Mouse (Mus musculus) brain, embryonic 14.5 days (tissue): ENCODE data around the gene 4930432M17Rik. TPM values are rescaled to one million over a fixed set of nuclear protein-coding genes. Genes with fewer than 3 reads are reported as not detected.

ENCODE experiments used
- DNase-seq: peaks from one replicate; pipeline ENCODE4 v3.0.0-alpha.2; 2011; ENCODE audit warnings: low read depth
- CTCF ChIP-seq: fragments of 200-500 bp; IDR thresholded peaks from 2 replicates; pipeline ENCODE4 v1.5.1; 2012; ENCODE audit warnings: inconsistent platforms, mild to moderate bottlenecking, moderate library complexity, borderline replicate concordance; ENCODE audit not compliant: insufficient read depth, insufficient read length; ENCODE audit errors: extremely low read depth
- POLR2A ChIP-seq: fragments of 200-500 bp; IDR thresholded peaks from 2 replicates; pipeline ENCODE4 v1.6.1; 2012; ENCODE audit warnings: mild to moderate bottlenecking, inconsistent platforms, borderline replicate concordance; ENCODE audit not compliant: poor library complexity, insufficient read depth, insufficient read length, severe bottlenecking; ENCODE audit errors: extremely low read depth
- polyA plus RNA-seq: library from polyadenylated mRNA; depleted of rRNA; stranded (reverse); fragments of >200 nt; gene quantifications from 2 replicates; pipeline ENCODE4 v1.2.3, GENCODE M21; 2012; rRNA removed

The 4930432M17Rik gene
- polyA plus RNA-seq, result not detected in 2 replicates

GRCm38 (mm10) chr3:121670462-121670861 is at the start of gene 4930432M17Rik:
4930432M17Rik (plus strand) TSS chr3:121670762.
- DNase-seq, result no peak
- no peak for TF ChIP-seq POLR2A
- no peak for TF ChIP-seq CTCF

DNA sequence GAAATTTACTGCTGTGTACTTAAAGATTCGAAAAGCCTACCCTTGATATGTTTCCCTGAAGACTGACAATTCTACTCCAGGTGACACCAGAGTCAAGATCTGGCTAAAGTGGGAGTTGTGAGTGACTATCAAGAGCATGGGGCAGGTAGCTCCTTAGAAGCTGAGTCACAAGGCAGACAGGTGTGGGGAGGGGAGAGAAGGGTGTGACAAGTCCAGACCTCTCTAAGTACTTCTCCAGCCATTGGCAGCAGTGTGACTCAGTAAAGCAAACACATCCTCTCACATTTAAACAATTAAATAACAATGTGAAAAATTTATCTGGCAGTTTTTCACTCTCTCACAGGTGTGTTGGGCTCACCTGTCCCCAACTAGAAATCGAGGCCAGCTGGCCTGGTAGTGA is 44.9 kb upstream of the 4930432M17Rik start:
- no peak for TF ChIP-seq CTCF
- no peak for TF ChIP-seq POLR2A
- DNase-seq, result no peak

DNA sequence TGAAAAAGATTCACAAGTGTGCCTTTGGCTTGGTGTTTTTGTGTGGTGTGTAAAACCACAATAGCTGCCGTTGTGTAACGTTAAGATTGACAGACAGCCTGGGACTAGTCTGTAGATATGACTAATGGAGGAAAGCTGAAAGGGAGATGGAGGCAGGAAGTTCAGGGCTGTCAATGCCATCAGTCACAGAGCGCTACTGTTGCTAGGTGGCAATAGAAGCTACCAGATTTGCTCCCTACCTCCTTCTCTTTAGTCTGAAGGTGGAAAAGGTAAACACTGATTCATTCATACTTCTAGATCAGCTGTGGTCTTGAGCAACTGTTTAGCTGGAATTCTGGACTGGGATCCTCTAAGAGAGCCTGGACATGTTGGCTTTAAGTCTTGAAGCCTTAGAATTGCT is 44.3 kb upstream of the 4930432M17Rik start:
- TF ChIP-seq CTCF (no peak), POLR2A (no peak)
- DNase-seq, result no peak

DNA sequence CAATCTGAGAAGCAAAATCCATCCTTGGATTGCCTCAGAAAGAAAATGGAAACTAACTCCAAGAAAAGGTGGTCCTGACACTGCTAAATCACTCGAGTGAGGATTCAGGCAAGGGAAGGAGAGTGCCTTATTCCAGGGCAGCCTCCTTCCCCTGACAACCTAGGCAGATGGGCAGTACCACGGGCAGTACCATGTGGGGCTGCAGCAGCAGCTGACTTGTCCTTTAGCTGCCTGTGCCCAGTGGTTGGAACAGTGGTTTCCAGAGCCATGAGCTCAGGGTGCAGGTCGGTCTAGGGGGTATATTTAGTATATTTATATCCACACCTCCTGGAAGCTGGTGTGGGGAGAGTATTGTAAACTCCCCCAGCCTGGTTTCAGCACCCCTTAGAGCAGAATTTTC is 42.3 kb upstream of the 4930432M17Rik start:
- DNase-seq, result no peak
- TF ChIP-seq CTCF (no peak), POLR2A (no peak)

- no peak for DNase-seq
These were observed 39.9 kb upstream of the 4930432M17Rik start for GRCm38 (mm10) chr3:121630626-121631025.

DNA sequence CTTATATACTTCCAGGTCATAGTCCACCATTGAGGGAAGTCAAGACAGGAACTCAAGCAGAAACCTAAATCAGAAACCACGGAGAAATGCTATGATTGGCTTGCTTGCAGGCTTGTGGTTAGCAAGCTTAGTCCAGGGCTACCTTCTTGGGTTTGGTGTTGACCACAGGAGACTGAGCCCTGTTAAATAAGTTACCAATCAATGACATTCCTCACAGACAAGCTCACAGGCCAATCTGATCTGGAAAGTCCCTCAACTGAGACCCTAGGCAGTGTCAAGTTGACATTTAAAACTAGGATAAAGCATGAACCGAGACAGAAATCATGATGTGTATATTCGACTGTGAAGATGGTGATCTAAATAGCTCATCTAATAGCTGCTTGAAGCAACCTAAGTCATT is 35.6 kb upstream of the 4930432M17Rik start:
- TF ChIP-seq CTCF (no peak), POLR2A (no peak)
- no peak for DNase-seq

More at GRCm38 (mm10) chr3:121630626-121631025, 39.9 kb upstream of the 4930432M17Rik start:
- TF ChIP-seq CTCF (no peak), POLR2A (no peak)

- TF ChIP-seq POLR2A, result no peak
- TF ChIP-seq CTCF, result no peak
- DNase-seq, result peak; percentile 19
These were observed 35.1 kb upstream of the 4930432M17Rik start for GRCm38 (mm10) chr3:121635505-121635904.

DNA sequence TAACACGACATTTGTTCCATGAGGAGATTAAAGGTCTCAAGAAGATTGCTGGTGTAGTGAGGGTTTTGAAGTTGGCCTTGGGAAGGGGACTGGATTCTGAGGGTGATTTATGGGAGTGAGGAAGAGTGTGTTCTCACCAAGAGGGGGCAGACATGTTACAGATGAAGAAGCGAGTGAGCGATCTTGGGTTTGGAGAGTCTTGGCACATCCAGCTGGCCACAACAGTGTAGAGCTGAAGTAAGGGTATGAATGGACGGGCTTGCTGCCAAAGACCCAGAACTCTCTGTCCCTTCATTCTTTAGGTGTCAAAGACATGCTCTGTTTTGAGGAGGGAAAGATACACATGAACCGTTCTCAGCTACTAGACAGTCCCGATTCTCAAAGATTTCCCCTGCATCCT is 34.2 kb upstream of the 4930432M17Rik start:
- peak; percentile 84 for DNase-seq
- TF ChIP-seq CTCF, result peak; percentile 42; the same call in 1 of the 2 replicates
- TF ChIP-seq POLR2A, result no peak

- TF ChIP-seq POLR2A (no peak), CTCF (no peak)
- no peak for DNase-seq
These were observed 33.8 kb upstream of the 4930432M17Rik start for GRCm38 (mm10) chr3:121636748-121637147.

GRCm38 (mm10) chr3:121637792-121638191 is 32.8 kb upstream of the 4930432M17Rik start:
- DNase-seq, result no peak
- TF ChIP-seq CTCF, result no peak
- TF ChIP-seq POLR2A, result no peak

DNA sequence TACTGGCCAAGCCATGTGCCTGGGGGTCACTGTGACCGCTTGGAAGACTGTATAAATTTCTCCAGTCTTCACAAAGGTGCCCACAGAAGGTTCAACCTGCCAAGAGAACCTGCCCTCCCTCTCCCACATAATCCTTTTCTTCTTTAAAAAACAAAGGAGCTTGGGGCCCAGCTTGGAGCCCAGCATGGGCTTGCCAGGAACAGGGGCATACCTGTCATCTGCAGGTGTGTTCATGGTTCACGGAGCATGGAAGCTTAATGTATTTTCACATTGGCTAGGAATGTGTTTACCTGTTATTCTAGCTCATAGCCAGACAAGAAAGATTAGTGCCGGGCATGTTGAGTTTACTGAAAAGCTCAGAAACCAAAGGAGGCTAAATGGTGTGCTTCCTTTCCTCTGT is 32.3 kb upstream of the 4930432M17Rik start:
- TF ChIP-seq CTCF (no peak), POLR2A (no peak)
- DNase-seq, result no peak

DNA sequence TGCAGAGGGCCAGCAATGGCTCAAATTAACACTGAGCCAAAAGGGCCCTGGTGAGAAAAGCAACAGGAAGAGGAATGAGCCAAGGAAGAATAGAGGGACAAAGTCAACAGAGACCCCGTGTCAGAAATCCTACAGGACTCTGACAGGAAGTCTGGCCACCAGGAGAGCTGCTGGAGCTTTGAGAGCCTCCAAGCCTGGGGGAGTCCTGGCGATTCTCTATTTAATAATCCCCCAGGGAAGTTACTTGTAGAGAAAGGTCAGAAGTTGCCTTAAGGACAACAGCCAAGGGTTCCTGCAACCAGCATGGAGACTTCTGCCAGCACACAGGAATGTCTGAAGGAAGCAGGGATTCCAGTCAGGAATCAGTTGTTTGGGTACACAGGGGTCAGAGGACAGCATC is 30.0 kb upstream of the 4930432M17Rik start:
- TF ChIP-seq POLR2A, result no peak
- DNase-seq, result no peak
